Mouse (Mus musculus): ENCODE data around the gene Rgl1. TPM values are rescaled to one million over a fixed set of nuclear protein-coding genes. Genes with fewer than 3 reads are reported as not detected.

Gene Rgl1
- polyA plus RNA-seq, 1 experiment: 3.0 TPM

- no peaks in the 10 kb centered on the region for H3K36me3 ChIP-seq (ENCODE audit: control insufficient read depth, insufficient read depth, low read length, poor library complexity, severe bottlenecking)
- H3K9ac ChIP-seq (ENCODE audit: low read depth, poor library complexity, severe bottlenecking): no peak overlapping the region
- no peak overlapping the region for H3K27ac ChIP-seq (ENCODE audit: insufficient read depth, low read length)
- peak overlapping the region; percentile 28; the same call in 1 of the 2 replicates for H3K4me3 ChIP-seq (ENCODE audit: low read depth, low read length)
- no peak for TF ChIP-seq CTCF (IDR thresholded peaks at IDR 0.05; ENCODE audit: low read depth, low read length)
- TF ChIP-seq POLR2A (IDR thresholded peaks at IDR 0.05; ENCODE audit: insufficient read depth, low read length): no peak
- no peak for TF ChIP-seq EP300 (IDR thresholded peaks at IDR 0.05; ENCODE audit: insufficient read depth, low read depth, low read length)
- no peaks in the 10 kb centered on the region for H3K27me3 ChIP-seq (ENCODE audit: control insufficient read depth, insufficient read depth, low read length, poor library complexity, severe bottlenecking)
- H3K4me1 ChIP-seq (ENCODE audit: control insufficient read depth, insufficient read depth, low read length): peaks cover 7% of the 10 kb centered on the region
- H3K9me3 ChIP-seq (replicated peaks; ENCODE audit: control insufficient read depth, insufficient read depth, low read length, poor library complexity, severe bottlenecking): no peaks in the 10 kb centered on the region
Measured at GRCm38 (mm10) chr1:152807619-152808391, 41.7 kb upstream of the Rgl1 start.

- Histone ChIP-seq H3K27me3 (ENCODE audit: control insufficient read depth, insufficient read depth, low read length, poor library complexity, severe bottlenecking) (no peaks in the 10 kb centered on the region), H3K9ac (ENCODE audit: low read depth, poor library complexity, severe bottlenecking) (no peak overlapping the region), H3K4me3 (ENCODE audit: low read depth, low read length) (no peak overlapping the region), H3K27ac (ENCODE audit: insufficient read depth, low read length) (no peak overlapping the region), H3K36me3 (ENCODE audit: control insufficient read depth, insufficient read depth, low read length, poor library complexity, severe bottlenecking) (no peaks in the 10 kb centered on the region), H3K4me1 (ENCODE audit: control insufficient read depth, insufficient read depth, low read length) (peaks cover 7% of the 10 kb centered on the region), H3K9me3 (replicated peaks; ENCODE audit: control insufficient read depth, insufficient read depth, low read length, poor library complexity, severe bottlenecking) (no peaks in the 10 kb centered on the region)
- TF ChIP-seq POLR2A (IDR thresholded peaks at IDR 0.05; ENCODE audit: insufficient read depth, low read length): no peak
- TF ChIP-seq EP300 (IDR thresholded peaks at IDR 0.05; ENCODE audit: insufficient read depth, low read depth, low read length): no peak
- no peak for TF ChIP-seq CTCF (IDR thresholded peaks at IDR 0.05; ENCODE audit: low read depth, low read length)
Measured at GRCm38 (mm10) chr1:152804907-152805306, 38.8 kb upstream of the Rgl1 start.

- Histone ChIP-seq H3K9ac (ENCODE audit: low read depth, poor library complexity, severe bottlenecking) (no peak overlapping the region), H3K4me1 (ENCODE audit: control insufficient read depth, insufficient read depth, low read length) (peaks cover 2% of the 10 kb centered on the region), H3K4me3 (ENCODE audit: low read depth, low read length) (no peak overlapping the region), H3K27me3 (ENCODE audit: control insufficient read depth, insufficient read depth, low read length, poor library complexity, severe bottlenecking) (no peaks in the 10 kb centered on the region), H3K9me3 (replicated peaks; ENCODE audit: control insufficient read depth, insufficient read depth, low read length, poor library complexity, severe bottlenecking) (no peaks in the 10 kb centered on the region), H3K27ac (ENCODE audit: insufficient read depth, low read length) (no peak overlapping the region), H3K36me3 (ENCODE audit: control insufficient read depth, insufficient read depth, low read length, poor library complexity, severe bottlenecking) (no peaks in the 10 kb centered on the region)
- TF ChIP-seq EP300 (IDR thresholded peaks at IDR 0.05; ENCODE audit: insufficient read depth, low read depth, low read length) (no peak), POLR2A (IDR thresholded peaks at IDR 0.05; ENCODE audit: insufficient read depth, low read length) (no peak), CTCF (IDR thresholded peaks at IDR 0.05; ENCODE audit: low read depth, low read length) (no peak)
Measured at GRCm38 (mm10) chr1:152800633-152801176, 34.6 kb upstream of the Rgl1 start.

GRCm38 (mm10) chr1:152799897-152800296 lies 33.7 kb upstream of the Rgl1 start, which contains the start of gene Ncf2:
Gene Ncf2, plus strand, starts transcription at chr1:152800194.
- no peak within 1 kb of the TSS for H3K4me3 ChIP-seq (ENCODE audit: low read depth, low read length)
- H3K27me3 ChIP-seq (ENCODE audit: control insufficient read depth, insufficient read depth, low read length, poor library complexity, severe bottlenecking): no peaks in the 10 kb centered on the region
- H3K9me3 ChIP-seq (replicated peaks; ENCODE audit: control insufficient read depth, insufficient read depth, low read length, poor library complexity, severe bottlenecking): no peaks in the 10 kb centered on the region
- no peaks in the 10 kb centered on the region for H3K36me3 ChIP-seq (ENCODE audit: control insufficient read depth, insufficient read depth, low read length, poor library complexity, severe bottlenecking)
- peaks cover 4% of the 10 kb centered on the region for H3K4me1 ChIP-seq (ENCODE audit: control insufficient read depth, insufficient read depth, low read length)
- no peak for TF ChIP-seq POLR2A (IDR thresholded peaks at IDR 0.05; ENCODE audit: insufficient read depth, low read length)
- no peak for TF ChIP-seq EP300 (IDR thresholded peaks at IDR 0.05; ENCODE audit: insufficient read depth, low read depth, low read length)
- TF ChIP-seq CTCF (IDR thresholded peaks at IDR 0.05; ENCODE audit: low read depth, low read length): no peak
- no peak within 1 kb of the TSS for H3K27ac ChIP-seq (ENCODE audit: insufficient read depth, low read length)
- no peak within 1 kb of the TSS for H3K9ac ChIP-seq (ENCODE audit: low read depth, poor library complexity, severe bottlenecking)

GRCm38 (mm10) chr1:152798125-152798524 lies 32.0 kb upstream of the Rgl1 start:
- H3K27me3 ChIP-seq (ENCODE audit: control insufficient read depth, insufficient read depth, low read length, poor library complexity, severe bottlenecking): no peaks in the 10 kb centered on the region
- TF ChIP-seq POLR2A (IDR thresholded peaks at IDR 0.05; ENCODE audit: insufficient read depth, low read length) (no peak), CTCF (IDR thresholded peaks at IDR 0.05; ENCODE audit: low read depth, low read length) (no peak), EP300 (IDR thresholded peaks at IDR 0.05; ENCODE audit: insufficient read depth, low read depth, low read length) (no peak)
- peaks cover 6% of the 10 kb centered on the region for H3K4me1 ChIP-seq (ENCODE audit: control insufficient read depth, insufficient read depth, low read length)
- no peak overlapping the region for H3K4me3 ChIP-seq (ENCODE audit: low read depth, low read length)
- H3K9me3 ChIP-seq (replicated peaks; ENCODE audit: control insufficient read depth, insufficient read depth, low read length, poor library complexity, severe bottlenecking): no peaks in the 10 kb centered on the region
- no peak overlapping the region for H3K9ac ChIP-seq (ENCODE audit: low read depth, poor library complexity, severe bottlenecking)
- H3K36me3 ChIP-seq (ENCODE audit: control insufficient read depth, insufficient read depth, low read length, poor library complexity, severe bottlenecking): no peaks in the 10 kb centered on the region
- no peak overlapping the region for H3K27ac ChIP-seq (ENCODE audit: insufficient read depth, low read length)

- Histone ChIP-seq H3K9ac (ENCODE audit: low read depth, poor library complexity, severe bottlenecking) (peak overlapping the region; percentile 49), H3K9me3 (replicated peaks; ENCODE audit: control insufficient read depth, insufficient read depth, low read length, poor library complexity, severe bottlenecking) (no peaks in the 10 kb centered on the region), H3K4me3 (ENCODE audit: low read depth, low read length) (no peak overlapping the region), H3K27me3 (ENCODE audit: control insufficient read depth, insufficient read depth, low read length, poor library complexity, severe bottlenecking) (no peaks in the 10 kb centered on the region), H3K36me3 (ENCODE audit: control insufficient read depth, insufficient read depth, low read length, poor library complexity, severe bottlenecking) (no peaks in the 10 kb centered on the region), H3K27ac (ENCODE audit: insufficient read depth, low read length) (peak overlapping the region; percentile 73), H3K4me1 (ENCODE audit: control insufficient read depth, insufficient read depth, low read length) (peaks cover 6% of the 10 kb centered on the region)
- TF ChIP-seq POLR2A (IDR thresholded peaks at IDR 0.05; ENCODE audit: insufficient read depth, low read length) (no peak), EP300 (IDR thresholded peaks at IDR 0.05; ENCODE audit: insufficient read depth, low read depth, low read length) (no peak), CTCF (IDR thresholded peaks at IDR 0.05; ENCODE audit: low read depth, low read length) (no peak)
Measured at GRCm38 (mm10) chr1:152796683-152797263, 30.6 kb upstream of the Rgl1 start.
